Mouse (Mus musculus): ENCODE results near the gene Sp2. TPM values are rescaled to one million over a fixed set of nuclear protein-coding genes. Genes with fewer than 3 reads are reported as not detected.

Sp2 gene
- total and polyA plus RNA-seq, 3 experiments, result 1.1 to 21.0 (median 2.8) TPM

- no peak for DNase-seq (ENCODE audit: extremely low read depth)
- TF ChIP-seq NELFE (IDR thresholded peaks at IDR 0.05; ENCODE audit: low read depth, low read length) (no peak), GABPA (IDR thresholded peaks at IDR 0.05; ENCODE audit: insufficient replicate concordance, low read depth, low read length) (no peak)
- no peak overlapping the region for H3K4me2 ChIP-seq (ENCODE audit: insufficient read depth, low read depth, poor library complexity, severe bottlenecking)
- dilution Hi-C loops (cut with MboI; ENCODE audit: extremely low pct_ligation_motif_present, extremely low pct_unique_long_range_greater_than_20kb, low sequenced_read_pairs), result no loop called here
- H3K9ac ChIP-seq (ENCODE audit: insufficient read depth, low read depth), result no peak overlapping the region
- in situ Hi-C loops (cut with MboI; ENCODE audit: low pct_ligation_motif_present, low pct_unique_long_range_greater_than_20kb, low sequenced_read_pairs), result loop anchor here (5.0 kb wide), 1 partner anchor 32 kb away; no protein-coding TSS in a partner anchor
- H3K4me3 ChIP-seq (replicated peaks in 1 of 3; ENCODE audit: low read depth in 2 of 3, low read length in 2 of 3, poor library complexity in 1 of 3), result no peak overlapping the region
- H3K27me3 ChIP-seq (replicated peaks), result peaks cover 34% of the 10 kb centered on the region
- no peak overlapping the region for H3K27ac ChIP-seq (ENCODE audit: insufficient read depth, low read depth)
- peaks cover under 1 to 2% of the 10 kb centered on the region in 2 experiments; a peak in 1 of 4 replicates for H3K4me1 ChIP-seq (ENCODE audit: control insufficient read depth in 1 of 2, insufficient read depth in 2 of 2)
- H3K79me2 ChIP-seq (replicated peaks; ENCODE audit: control insufficient read depth, extremely low read depth, insufficient read depth, poor library complexity, severe bottlenecking), result no peaks in the 10 kb centered on the region
- H3K36me3 ChIP-seq (replicated peaks in 1 of 2; ENCODE audit: control insufficient read depth in 1 of 2, insufficient read depth in 1 of 2, low read length in 1 of 2), result peaks cover 0 to under 1% of the 10 kb centered on the region in 2 experiments
- no peaks in the 10 kb centered on the region for H3K9me3 ChIP-seq (replicated peaks; ENCODE audit: low read length)
Measured at GRCm38 (mm10) chr11:96929766-96930331, 52.9 kb downstream of the Sp2 start.

- Histone ChIP-seq H3K27ac (ENCODE audit: insufficient read depth, low read depth) (no peak overlapping the region), H3K4me1 (ENCODE audit: control insufficient read depth in 1 of 2, insufficient read depth in 2 of 2) (0 out of 4 replicates have a peak, but pooled peaks cover 0 to 4% of the 10 kb centered on the region in 2 experiments)
- dilution Hi-C loops (cut with MboI; ENCODE audit: extremely low pct_ligation_motif_present, extremely low pct_unique_long_range_greater_than_20kb, low sequenced_read_pairs), result no loop called here
Measured at GRCm38 (mm10) chr11:96929096-96929765, 53.5 kb downstream of the Sp2 start.

GRCm38 (mm10) chr11:96928691-96929090 is 54.1 kb downstream of the Sp2 start:
- Histone ChIP-seq H3K9ac (ENCODE audit: insufficient read depth, low read depth) (no peak overlapping the region), H3K4me3 (replicated peaks in 1 of 3; ENCODE audit: low read depth in 2 of 3, low read length in 2 of 3, poor library complexity in 1 of 3) (no peak overlapping the region), H3K27ac (ENCODE audit: insufficient read depth, low read depth) (no peak overlapping the region), H3K4me2 (ENCODE audit: insufficient read depth, low read depth, poor library complexity, severe bottlenecking) (no peak overlapping the region), H3K4me1 (ENCODE audit: control insufficient read depth in 1 of 2, insufficient read depth in 2 of 2) (0 out of 4 replicates have a peak, but pooled peaks cover 0 to 4% of the 10 kb centered on the region in 2 experiments), H3K9me3 (replicated peaks; ENCODE audit: low read length) (no peaks in the 10 kb centered on the region), H3K36me3 (replicated peaks in 1 of 2; ENCODE audit: control insufficient read depth in 1 of 2, insufficient read depth in 1 of 2, low read length in 1 of 2) (no peaks in the 10 kb centered on the region), H3K27me3 (replicated peaks) (peaks cover 42% of the 10 kb centered on the region), H3K79me2 (replicated peaks; ENCODE audit: control insufficient read depth, extremely low read depth, insufficient read depth, poor library complexity, severe bottlenecking) (no peaks in the 10 kb centered on the region)
- no peak for TF ChIP-seq SMC3 (IDR thresholded peaks at IDR 0.05; ENCODE audit: low read depth, low read length)
- no peak for TF ChIP-seq PAX5 (IDR thresholded peaks at IDR 0.05; ENCODE audit: low read length)
- TF ChIP-seq TBP (conservative IDR thresholded peaks at IDR 0.05; ENCODE audit: low read depth, low read length), result no peak
- TF ChIP-seq RCOR1 (conservative IDR thresholded peaks at IDR 0.05; ENCODE audit: low read depth, low read length), result no peak
- no peak for TF ChIP-seq NELFE (IDR thresholded peaks at IDR 0.05; ENCODE audit: low read depth, low read length)
- no peak for TF ChIP-seq EP300 (IDR thresholded peaks at IDR 0.05; ENCODE audit: low read length)
- no peak for TF ChIP-seq MXI1 (IDR thresholded peaks at IDR 0.05; ENCODE audit: low read depth, low read length)
- no peak for TF ChIP-seq MAFK (IDR thresholded peaks at IDR 0.05; ENCODE audit: insufficient replicate concordance, low read length)
- TF ChIP-seq MAZ (IDR thresholded peaks at IDR 0.05; ENCODE audit: low read depth, low read length), result no peak
- TF ChIP-seq MAX (IDR thresholded peaks at IDR 0.05; ENCODE audit: low read length), result no peak
- TF ChIP-seq ETS1 (conservative IDR thresholded peaks at IDR 0.05; ENCODE audit: low read depth, low read length), result no peak
- TF ChIP-seq RAD21 (IDR thresholded peaks at IDR 0.05; ENCODE audit: low read depth, low read length), result no peak
- TF ChIP-seq POLR2AphosphoS2 (IDR thresholded peaks at IDR 0.05; ENCODE audit: low read depth, low read length), result no peak
- TF ChIP-seq ZKSCAN1 (IDR thresholded peaks at IDR 0.05; ENCODE audit: borderline replicate concordance, low read depth, low read length), result no peak
- TF ChIP-seq CHD1 (IDR thresholded peaks at IDR 0.05; ENCODE audit: low read depth, low read length), result no peak
- no peak for TF ChIP-seq CHD2 (IDR thresholded peaks at IDR 0.05; ENCODE audit: low read length)
- TF ChIP-seq USF2 (conservative IDR thresholded peaks at IDR 0.05; ENCODE audit: low read depth, low read length), result no peak
- no peak for TF ChIP-seq CTCF (conservative IDR thresholded peaks at IDR 0.05 in 1 of 2, IDR thresholded peaks at IDR 0.05 in 1 of 2; ENCODE audit: low read depth in 2 of 2, low read length in 2 of 2)
- no peak for TF ChIP-seq GABPA (IDR thresholded peaks at IDR 0.05; ENCODE audit: insufficient replicate concordance, low read depth, low read length)
- no peak for TF ChIP-seq ELF1 (IDR thresholded peaks at IDR 0.05; ENCODE audit: low read depth, low read length)
- in situ Hi-C loops (cut with MboI; ENCODE audit: low pct_ligation_motif_present, low pct_unique_long_range_greater_than_20kb, low sequenced_read_pairs) (loop anchor here (5.0 kb wide), 1 partner anchor 34 kb away; no protein-coding TSS in a partner anchor), dilution Hi-C loops (cut with MboI; ENCODE audit: extremely low pct_ligation_motif_present, extremely low pct_unique_long_range_greater_than_20kb, low sequenced_read_pairs) (no loop called here)
- DNase-seq (ENCODE audit: extremely low read depth), result no peak

More at GRCm38 (mm10) chr11:96929096-96929765, 53.5 kb downstream of the Sp2 start:
- no peak for DNase-seq (ENCODE audit: extremely low read depth)
- H3K9me3 ChIP-seq (replicated peaks; ENCODE audit: low read length), result no peaks in the 10 kb centered on the region
- in situ Hi-C loops (cut with MboI; ENCODE audit: low pct_ligation_motif_present, low pct_unique_long_range_greater_than_20kb, low sequenced_read_pairs), result loop anchor here (5.0 kb wide), 1 partner anchor 33 kb away; no protein-coding TSS in a partner anchor
- H3K36me3 ChIP-seq (replicated peaks in 1 of 2; ENCODE audit: control insufficient read depth in 1 of 2, insufficient read depth in 1 of 2, low read length in 1 of 2), result no peaks in the 10 kb centered on the region
- no peaks in the 10 kb centered on the region for H3K79me2 ChIP-seq (replicated peaks; ENCODE audit: control insufficient read depth, extremely low read depth, insufficient read depth, poor library complexity, severe bottlenecking)
- H3K4me3 ChIP-seq (replicated peaks in 1 of 3; ENCODE audit: low read depth in 2 of 3, low read length in 2 of 3, poor library complexity in 1 of 3), result no peak overlapping the region
- H3K27me3 ChIP-seq (replicated peaks), result peaks cover 37% of the 10 kb centered on the region
- no peak overlapping the region for H3K4me2 ChIP-seq (ENCODE audit: insufficient read depth, low read depth, poor library complexity, severe bottlenecking)
- H3K9ac ChIP-seq (ENCODE audit: insufficient read depth, low read depth), result no peak overlapping the region
- TF ChIP-seq HCFC1 (IDR thresholded peaks at IDR 0.05; ENCODE audit: low read depth, low read length) (no peak), CTCF (conservative IDR thresholded peaks at IDR 0.05 in 1 of 2, IDR thresholded peaks at IDR 0.05 in 1 of 2; ENCODE audit: low read depth in 2 of 2, low read length in 2 of 2) (no peak), ELF1 (IDR thresholded peaks at IDR 0.05; ENCODE audit: low read depth, low read length) (no peak), ETS1 (conservative IDR thresholded peaks at IDR 0.05; ENCODE audit: low read depth, low read length) (no peak), EP300 (IDR thresholded peaks at IDR 0.05; ENCODE audit: low read length) (no peak)

Data from CH12.LX (cell line).